ENCODE assay signal across 17 mouse cellular contexts in genomic region chr3:107343971-107344370, GRCm38 (mm10). TPM values are rescaled to one million over a fixed set of nuclear protein-coding genes. Genes with fewer than 3 reads are reported as not detected.
"Had no signal": no experiment of that assay in that cellular context is flagged by ENCODE, and none has a peak within 500 bp of the region (broad histone marks: within the 10 kb centered on the region; RNA-seq: fewer than 3 reads in every experiment).

No protein-coding gene starts in this region.

- DNase-seq: retina, postnatal 1 day; right cerebral cortex, adult 18-20 months; right cerebral cortex, postnatal 14 days; right cerebral cortex, postnatal 25 days; right cerebral cortex, postnatal 4 days; spleen, adult 18-20 months; thymus, adult 18-20 months; thymus, adult 2 months; thymus, postnatal 14 days; thymus, postnatal 25 days; thymus, postnatal 36 days; thymus, postnatal 4 days had no signal

- H3K9me3 ChIP-seq: neural tube, embryonic 13.5 days; stomach, embryonic 15.5 days had no signal

- H3K4me3 ChIP-seq: neural tube, embryonic 13.5 days; stomach, embryonic 15.5 days had no signal

- H3K36me3 ChIP-seq: neural tube, embryonic 13.5 days; stomach, embryonic 15.5 days had no signal

- H3K4me2 ChIP-seq: neural tube, embryonic 13.5 days; stomach, embryonic 15.5 days had no signal

- H3K9ac ChIP-seq: neural tube, embryonic 13.5 days; stomach, embryonic 15.5 days had no signal

- H3K27me3 ChIP-seq: neural tube, embryonic 13.5 days; stomach, embryonic 15.5 days had no signal

- H3K27ac ChIP-seq: neural tube, embryonic 13.5 days; stomach, embryonic 15.5 days; stomach, postnatal 0 days had no signal

- H3K4me1 ChIP-seq: stomach, embryonic 15.5 days had no signal

RNA-seq across cellular contexts. Expression of gene Slc16a4, which starts 52.9 kb away (rescaled TPM):
- total RNA-seq: neutrophil, adult 5-6 weeks had no signal
- polyA plus RNA-seq: small intestine, adult 2 months had no signal
